Mouse (Mus musculus) kidney, postnatal 4 days (tissue): ENCODE data around the gene Tsg101.

Source experiments
- DNase-seq, 2 experiments: peaks; one replicate each; pipeline ENCODE4 v3.0.0; 2021; ENCODE audit warnings: mixed read lengths in 2 of 2

Tsg101 gene

GRCm38 (mm10) chr7:46871988-46872387 lies 47.8 kb downstream of the Tsg101 start:
- no peak for DNase-seq

- DNase-seq: no peak
Observed at GRCm38 (mm10) chr7:46860996-46861395, 58.8 kb downstream of the Tsg101 start, which contains the start of gene Ldhc. TSS of gene Ldhc (plus strand) at chr7:46861203.

GRCm38 (mm10) chr7:46859031-46859430 lies 60.7 kb downstream of the Tsg101 start:
- DNase-seq: no peak

GRCm38 (mm10) chr7:46857436-46857835 lies 62.3 kb downstream of the Tsg101 start:
- DNase-seq: no peak

GRCm38 (mm10) chr7:46855866-46856560 lies 63.8 kb downstream of the Tsg101 start:
- no peak for DNase-seq

- no peak for DNase-seq
Observed at GRCm38 (mm10) chr7:46853365-46853764, 66.4 kb downstream of the Tsg101 start.

- no peak for DNase-seq
Observed at GRCm38 (mm10) chr7:46852666-46853065, 67.1 kb downstream of the Tsg101 start.

- no peak for DNase-seq
Observed at GRCm38 (mm10) chr7:46851026-46851425, 68.7 kb downstream of the Tsg101 start.

- no peak for DNase-seq
Observed at GRCm38 (mm10) chr7:46849287-46849686, 70.5 kb downstream of the Tsg101 start.

GRCm38 (mm10) chr7:46846486-46847244 lies 73.1 kb downstream of the Tsg101 start:
- peak; percentile 72 to 84 for DNase-seq

- DNase-seq: peak in 1 of 2 experiments; percentile 71
Observed at GRCm38 (mm10) chr7:46845978-46846485, 73.7 kb downstream of the Tsg101 start.

- DNase-seq: peak; percentile 98
Observed at GRCm38 (mm10) chr7:46845211-46845977, 74.4 kb downstream of the Tsg101 start.

- no peak for DNase-seq
Observed at GRCm38 (mm10) chr7:46843576-46843975, 76.2 kb downstream of the Tsg101 start.

- DNase-seq: no peak
Observed at GRCm38 (mm10) chr7:46842278-46842677, 77.5 kb downstream of the Tsg101 start.

- DNase-seq: no peak
Observed at GRCm38 (mm10) chr7:46840787-46841525, 78.8 kb downstream of the Tsg101 start, which contains the start of gene Ldha. TSS of gene Ldha (plus strand) at chr7:46841475.

- no peak for DNase-seq
Observed at GRCm38 (mm10) chr7:46840326-46840725, 79.4 kb downstream of the Tsg101 start.

GRCm38 (mm10) chr7:46839861-46840260 lies 79.9 kb downstream of the Tsg101 start:
- DNase-seq: no peak

GRCm38 (mm10) chr7:46839446-46839845 lies 80.3 kb downstream of the Tsg101 start:
- peak; percentile 29 to 52 for DNase-seq
